Mouse (Mus musculus) liver, postnatal 0 days (tissue): ENCODE results near the gene Hnrnph1.

ENCODE experiments used
- CTCF ChIP-seq: sonication (generic); IDR thresholded peaks from 2 replicates; pipeline ENCODE4 v1.5.1; 2016; ENCODE audit warnings: antibody characterized with exemption, low read depth
- EP300 ChIP-seq: IDR thresholded peaks from 2 replicates; pipeline ENCODE4 v1.6.1; 2016; ENCODE audit warnings: antibody characterized with exemption, low read depth, mild to moderate bottlenecking

DNA sequence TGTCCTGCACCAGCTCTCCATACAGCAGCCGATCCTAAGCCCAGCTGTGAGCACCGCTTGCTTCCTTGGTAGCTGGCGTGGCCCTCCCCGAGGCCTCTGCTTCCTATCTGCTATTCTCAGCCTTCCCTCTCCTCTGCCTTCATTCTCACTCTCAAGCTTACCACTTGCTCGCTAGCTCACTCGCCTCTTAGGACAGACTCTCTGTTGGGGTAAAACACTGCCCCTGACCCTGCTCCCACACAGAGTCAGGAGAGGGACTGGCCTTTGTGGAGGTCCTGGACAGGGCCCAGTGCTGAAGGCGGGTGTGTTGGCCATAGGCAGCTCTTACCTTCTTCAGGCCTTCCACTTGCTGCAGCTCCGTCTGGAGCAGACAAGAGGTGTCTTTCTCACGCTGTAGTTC is 20.5 kb downstream of the Hnrnph1 start:
- TF ChIP-seq CTCF, result no peak
- no peak for TF ChIP-seq EP300
